Mouse (Mus musculus): ENCODE data around the gene Card19. TPM values are rescaled to one million over a fixed set of nuclear protein-coding genes. Genes with fewer than 3 reads are reported as not detected.

Card19 gene
- polyA plus RNA-seq, 1 experiment from 2014 or later = 47.8 TPM

DNA sequence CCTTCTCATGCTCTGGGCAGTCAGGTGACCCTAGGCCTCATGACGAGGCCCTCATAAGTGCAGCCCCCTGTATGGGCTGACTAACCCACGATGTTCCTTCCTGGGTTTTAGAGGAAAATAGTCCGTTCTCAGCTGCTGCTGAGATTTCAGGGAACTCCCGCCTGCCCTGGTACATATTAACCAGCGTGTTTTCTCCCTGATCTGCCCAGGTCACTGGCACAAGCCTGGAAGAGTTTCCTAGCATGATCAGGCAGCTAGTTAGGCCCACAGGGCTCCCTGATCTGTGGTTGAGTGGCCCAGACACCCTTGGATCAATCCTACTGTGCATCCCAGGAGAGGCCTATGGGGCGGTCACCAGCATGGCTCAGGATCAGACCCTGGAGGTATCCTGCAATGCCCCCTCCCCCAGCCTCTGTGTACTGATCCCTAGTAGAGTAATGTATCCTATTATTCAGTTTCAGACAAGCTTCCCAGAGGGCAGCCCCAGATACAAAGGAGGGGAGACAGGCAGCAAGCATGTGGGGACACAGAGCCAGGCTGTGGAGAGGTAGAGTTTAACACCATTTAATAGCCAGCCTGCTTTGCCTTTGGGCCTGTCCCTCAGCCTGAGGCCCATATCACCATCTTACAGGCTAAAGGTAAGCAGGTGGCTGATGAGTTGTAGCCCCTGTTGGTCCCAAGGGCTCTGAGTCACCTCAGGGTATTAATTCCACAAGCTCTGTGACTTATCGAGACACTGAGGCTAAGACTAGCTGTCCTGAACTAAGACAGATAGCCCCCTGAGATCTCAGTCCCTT, 24.8 kb downstream of the Card19 start:
- no peak for ATAC-seq (ENCODE audit: low read depth)

DNA sequence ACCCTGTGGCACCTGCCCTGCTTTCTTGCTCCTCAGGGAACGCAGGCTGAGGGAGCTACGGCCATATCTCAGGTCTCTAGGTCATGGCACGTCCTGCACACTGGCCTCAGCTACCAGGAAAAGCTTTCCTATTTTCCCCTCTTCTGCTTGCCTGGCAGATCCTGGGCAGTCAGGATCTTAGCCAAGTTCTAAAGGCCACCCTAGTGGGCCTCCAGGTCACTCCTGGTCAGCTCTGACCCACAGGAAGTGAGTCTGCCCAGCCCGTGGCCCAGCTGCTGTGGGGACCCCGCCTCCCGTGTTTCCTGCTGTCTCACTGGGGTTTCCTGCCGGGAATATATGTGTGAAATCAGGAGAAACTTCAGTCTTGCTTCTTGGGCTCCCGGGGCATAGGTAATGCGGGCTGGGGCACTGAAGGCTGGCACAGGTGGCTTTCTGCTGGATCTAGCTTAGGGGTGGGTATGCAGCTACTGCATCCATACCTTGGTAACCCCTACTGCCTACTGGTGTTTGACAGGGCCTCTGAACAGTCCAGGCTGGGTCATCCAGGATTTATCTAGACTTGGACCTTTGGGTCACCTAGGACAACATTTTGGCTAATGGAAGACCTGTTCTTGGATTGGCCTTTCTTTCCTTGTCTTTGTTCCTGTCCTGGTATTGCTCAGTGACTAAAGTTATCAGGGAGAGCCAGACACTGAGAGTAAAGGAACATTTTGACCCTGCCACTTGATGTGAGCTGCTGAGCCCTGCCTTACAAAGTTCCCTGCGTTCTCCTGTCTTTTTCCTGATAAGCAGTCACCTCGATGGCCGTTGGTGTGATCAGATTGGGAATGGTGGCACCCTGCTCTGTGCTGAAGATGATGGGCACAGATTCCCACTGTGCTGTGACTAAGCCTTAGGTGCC, 25.6 kb downstream of the Card19 start:
- WGBS = 83% methylated on average over 12 of the region's 12 CpGs
- Histone ChIP-seq H3K4me1 (replicated peaks) (peaks cover 49% of the 10 kb centered on the region), H3K27me3 (peaks cover 10% of the 10 kb centered on the region; the same call in 1 of the 2 replicates), H3K36me3 (no peaks in the 10 kb centered on the region), H3K9me3 (no peaks in the 10 kb centered on the region), H3K4me3 (no peak overlapping the region), H3K9ac (peak overlapping the region; percentile 41; the same call in 1 of the 2 replicates), H3K27ac (replicated peaks) (no peak overlapping the region), H3K4me2 (no peak overlapping the region)
- ATAC-seq (ENCODE audit: low read depth) = no peak

More for the DNA sequence above, 24.8 kb downstream of the Card19 start:
- H3K27me3 ChIP-seq = peaks cover 10% of the 10 kb centered on the region; the same call in 1 of the 2 replicates
- no peaks in the 10 kb centered on the region for H3K36me3 ChIP-seq
- H3K4me1 ChIP-seq (replicated peaks) = peaks cover 49% of the 10 kb centered on the region
- no peak overlapping the region for H3K27ac ChIP-seq (replicated peaks)
- no peak overlapping the region for H3K4me2 ChIP-seq
- no peaks in the 10 kb centered on the region for H3K9me3 ChIP-seq
- WGBS = 72% methylated on average over 7 of the region's 7 CpGs
- peak overlapping the region; percentile 41 for H3K9ac ChIP-seq
- no peak overlapping the region for H3K4me3 ChIP-seq

DNA sequence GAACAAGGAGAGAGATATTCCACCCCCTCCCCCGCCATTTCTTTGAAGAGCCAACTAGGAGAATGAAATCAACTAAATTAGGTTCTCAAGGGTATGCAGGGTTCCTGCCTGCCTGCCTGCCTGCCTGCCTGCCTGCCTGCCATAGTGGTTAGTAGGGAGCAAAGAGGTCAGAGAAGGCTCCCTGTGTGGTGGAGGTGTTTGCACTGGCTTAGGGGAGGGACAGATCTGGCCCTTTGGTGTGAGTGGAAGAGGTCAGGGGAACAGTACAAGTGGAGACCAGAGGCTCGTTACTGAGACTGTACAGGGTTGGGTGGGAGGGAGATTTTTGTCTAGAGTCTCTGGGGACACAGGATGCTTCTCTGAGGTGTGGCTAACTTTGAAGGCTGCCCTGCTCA, 26.9 kb downstream of the Card19 start:
- H3K4me3 ChIP-seq = no peak overlapping the region
- no peak overlapping the region for H3K4me2 ChIP-seq
- H3K9me3 ChIP-seq = no peaks in the 10 kb centered on the region
- H3K4me1 ChIP-seq (replicated peaks) = peaks cover 49% of the 10 kb centered on the region
- peaks cover 10% of the 10 kb centered on the region; the same call in 1 of the 2 replicates for H3K27me3 ChIP-seq
- WGBS = 55% methylated on average over 2 of the region's 2 CpGs
- H3K36me3 ChIP-seq = no peaks in the 10 kb centered on the region
- no peak for ATAC-seq (ENCODE audit: low read depth)
- no peak overlapping the region for H3K27ac ChIP-seq (replicated peaks)
- no peak overlapping the region for H3K9ac ChIP-seq

DNA sequence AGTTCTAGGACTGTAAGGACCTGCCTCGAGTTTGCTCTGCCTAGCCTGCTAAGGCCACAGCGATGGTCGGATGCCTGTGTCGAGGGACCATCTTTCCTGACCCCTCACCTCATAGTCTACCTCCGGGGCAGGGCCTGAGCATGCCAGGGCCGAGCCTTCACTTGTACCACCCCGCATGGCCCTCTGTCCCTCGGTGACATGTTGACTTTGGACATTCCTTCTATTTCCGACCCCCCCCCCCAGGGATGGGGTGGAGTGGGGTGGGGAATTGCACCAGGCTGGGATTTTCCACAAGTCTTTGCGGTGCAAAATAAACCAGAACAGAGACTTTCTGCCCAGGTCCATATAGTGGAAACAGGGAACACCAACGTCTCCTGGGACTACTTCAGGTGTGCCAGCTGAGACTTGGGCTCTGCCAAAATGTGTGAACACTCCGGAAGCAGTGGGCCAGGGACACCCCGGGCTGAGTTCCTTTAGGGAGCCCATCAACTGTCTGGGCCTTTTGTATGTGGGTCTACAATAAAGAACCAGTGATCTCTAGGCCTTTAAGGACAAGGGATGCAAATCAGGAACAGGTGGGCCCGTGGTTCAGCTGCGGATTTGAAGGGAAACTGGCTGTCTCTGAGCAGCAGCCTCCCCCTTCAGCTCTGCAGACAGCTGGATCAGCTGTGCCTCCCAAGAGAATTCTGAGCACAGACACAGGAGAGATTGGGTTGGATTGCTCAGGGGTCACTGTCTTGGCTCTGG, 27.4 kb downstream of the Card19 start:
- WGBS = 21% methylated on average over 15 of the region's 15 CpGs
- peaks cover 10% of the 10 kb centered on the region; the same call in 1 of the 2 replicates for H3K27me3 ChIP-seq
- H3K4me2 ChIP-seq = peak overlapping the region; percentile 99
- H3K4me1 ChIP-seq (replicated peaks) = peaks cover 49% of the 10 kb centered on the region
- H3K4me3 ChIP-seq = peak overlapping the region; percentile 72
- H3K9ac ChIP-seq = peak overlapping the region; percentile 73
- peak; percentile 23 for ATAC-seq (ENCODE audit: low read depth)
- H3K9me3 ChIP-seq = no peaks in the 10 kb centered on the region
- no peak overlapping the region for H3K27ac ChIP-seq (replicated peaks)
- no peaks in the 10 kb centered on the region for H3K36me3 ChIP-seq

DNA sequence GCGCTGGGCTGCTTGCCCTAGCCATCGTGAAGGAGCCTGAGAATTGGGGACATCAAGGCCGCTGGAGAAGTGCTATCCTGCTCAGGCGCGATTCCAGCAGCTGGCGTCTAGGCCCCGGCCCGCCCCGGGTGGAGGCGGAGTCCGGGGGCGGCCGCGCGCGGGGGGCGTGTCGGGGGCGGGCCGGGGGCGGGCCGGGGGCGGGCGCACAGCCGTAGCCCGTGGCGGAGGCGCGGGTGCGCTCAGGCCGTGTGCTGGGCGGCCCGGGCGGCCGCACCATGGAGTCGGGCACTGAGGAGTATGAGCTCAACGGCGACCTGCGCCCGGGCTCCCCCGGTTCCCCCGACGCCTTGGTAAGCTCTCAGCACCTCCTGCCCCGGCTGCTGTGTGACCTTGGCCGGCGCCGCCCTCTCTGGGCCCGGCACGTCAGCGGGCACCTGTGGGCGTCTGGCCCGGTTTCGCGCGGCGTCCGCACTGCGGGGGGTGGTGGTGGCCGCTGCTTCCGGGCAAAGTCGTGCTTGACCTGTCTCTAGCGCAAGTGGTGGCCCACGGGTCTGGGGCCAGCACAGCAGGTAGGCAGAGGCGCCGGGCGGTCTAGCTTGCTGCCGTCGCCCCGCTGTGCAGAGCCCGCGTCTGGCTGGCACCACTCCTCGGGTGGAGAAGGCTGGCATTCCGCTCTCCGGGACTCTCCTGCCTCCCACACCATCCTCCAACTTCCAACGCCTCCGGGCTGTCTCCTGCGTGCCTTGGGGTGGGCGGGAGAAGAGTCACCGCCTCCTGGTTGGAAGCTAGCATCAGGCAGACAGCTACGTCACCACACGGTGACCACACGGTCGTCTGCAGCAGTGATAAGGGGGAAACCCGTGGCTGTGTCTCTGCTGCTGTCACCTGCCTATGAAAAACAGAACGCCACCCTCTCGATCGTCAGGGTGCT, 28.3 kb downstream of the Card19 start, which contains the start of gene Ninj1:
TSS of gene Ninj1 (plus strand) at position 198 of the 931 bp plus-strand sequence.
- H3K27me3 ChIP-seq = peaks cover 10% of the 10 kb centered on the region; the same call in 1 of the 2 replicates
- H3K36me3 ChIP-seq = no peaks in the 10 kb centered on the region
- WGBS = under 1% methylated on average over 63 of the region's 87 CpGs
- H3K9me3 ChIP-seq = no peaks in the 10 kb centered on the region
- peaks cover 47% of the 10 kb centered on the region for H3K4me1 ChIP-seq (replicated peaks)
- peak within 1 kb of the TSS; percentile 72 for H3K4me3 ChIP-seq
- 0 out of 2 replicates have a peak within 1 kb of the TSS, but pooled peaks have one; percentile 23 for H3K27ac ChIP-seq (replicated peaks)
- ATAC-seq (ENCODE audit: low read depth) = peak; percentile 92
- peak within 1 kb of the TSS; percentile 99 for H3K4me2 ChIP-seq
- H3K9ac ChIP-seq = peak within 1 kb of the TSS; percentile 73

DNA sequence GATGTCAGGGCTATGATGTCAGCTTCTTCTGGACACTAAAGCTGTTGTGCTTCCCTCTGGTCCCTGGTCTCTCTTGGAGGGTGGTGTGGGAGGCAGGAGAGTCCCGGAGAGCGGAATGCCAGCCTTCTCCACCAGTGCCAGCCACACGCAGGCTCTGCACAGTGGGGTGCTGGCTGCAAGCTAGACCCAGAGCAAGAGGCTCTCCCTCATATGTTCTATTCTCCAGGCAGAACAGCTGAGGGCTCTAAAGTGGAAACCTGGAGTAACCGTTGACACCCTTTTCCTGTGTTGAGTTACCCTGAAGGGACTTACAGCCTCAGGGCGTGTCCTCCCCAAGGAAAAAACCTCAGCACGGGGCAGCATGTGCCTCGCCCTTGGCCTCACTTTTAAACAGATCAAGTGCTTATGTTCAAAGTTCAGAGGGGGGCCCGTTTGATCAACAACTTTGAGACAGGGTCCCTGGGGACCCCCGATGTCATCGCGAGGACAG, 29.0 kb downstream of the Card19 start:
- H3K9me3 ChIP-seq = no peaks in the 10 kb centered on the region
- H3K27ac ChIP-seq (replicated peaks) = 0 out of 2 replicates have a peak overlapping the region, but pooled peaks have one; percentile 23
- H3K4me2 ChIP-seq = peak overlapping the region; percentile 99
- no peaks in the 10 kb centered on the region for H3K36me3 ChIP-seq
- 10% methylated on average over 11 of the region's 11 CpGs for WGBS
- H3K4me3 ChIP-seq = peak overlapping the region; percentile 72
- ATAC-seq (ENCODE audit: low read depth) = peak; percentile 20
- peak overlapping the region; percentile 73 for H3K9ac ChIP-seq
- peaks cover 40% of the 10 kb centered on the region for H3K4me1 ChIP-seq (replicated peaks)
- H3K27me3 ChIP-seq = peaks cover 10% of the 10 kb centered on the region; the same call in 1 of the 2 replicates

DNA sequence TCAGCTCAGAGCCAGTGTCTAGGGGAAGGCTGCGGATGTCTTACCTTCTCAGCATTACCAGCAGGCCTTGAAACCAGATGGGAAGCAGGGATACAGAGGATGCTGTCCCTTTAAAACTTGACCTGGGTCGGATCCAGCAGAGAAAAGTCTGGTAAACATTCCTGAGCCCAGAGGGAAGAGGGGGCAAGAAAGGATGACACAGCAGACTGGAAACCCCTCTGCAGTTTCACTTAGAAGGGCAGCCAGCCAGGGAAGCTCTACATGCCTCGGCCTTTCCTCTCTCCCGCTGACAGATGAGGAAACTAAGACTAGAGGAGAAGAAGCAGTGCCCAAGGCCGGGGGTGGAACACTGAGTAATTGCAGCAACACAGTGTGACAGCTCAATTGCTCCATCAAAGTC, 32.2 kb downstream of the Card19 start:
- Histone ChIP-seq H3K27me3 (peaks cover 7% of the 10 kb centered on the region; the same call in 1 of the 2 replicates), H3K4me2 (no peak overlapping the region), H3K4me3 (no peak overlapping the region), H3K27ac (replicated peaks) (no peak overlapping the region), H3K9ac (no peak overlapping the region), H3K9me3 (no peaks in the 10 kb centered on the region), H3K36me3 (no peaks in the 10 kb centered on the region), H3K4me1 (replicated peaks) (peaks cover 38% of the 10 kb centered on the region)
- 53% methylated on average over 5 of the region's 5 CpGs for WGBS
- no peak for ATAC-seq (ENCODE audit: low read depth)

DNA sequence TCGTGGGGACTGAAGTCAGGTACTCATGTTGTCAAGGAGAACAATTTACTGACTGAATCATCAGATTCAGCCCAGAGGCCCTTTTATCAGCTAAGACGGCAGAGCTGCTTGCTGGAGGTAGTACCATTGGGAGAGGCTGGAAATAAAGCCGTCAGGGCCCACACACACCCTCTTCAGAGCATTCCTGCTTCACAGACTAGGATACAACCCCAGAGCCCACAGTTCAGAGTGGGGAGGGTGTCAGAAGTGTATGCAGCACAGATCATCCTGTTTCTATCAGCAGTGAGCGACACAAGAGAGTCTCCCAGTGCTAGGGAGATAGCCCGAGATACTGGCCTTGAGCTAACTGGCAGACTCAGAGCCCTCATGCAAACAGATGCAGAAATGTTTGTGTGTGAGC, 32.7 kb downstream of the Card19 start:
- H3K27me3 ChIP-seq = 0 out of 2 replicates have a peak, but pooled peaks cover 4% of the 10 kb centered on the region
- H3K4me3 ChIP-seq = no peak overlapping the region
- H3K36me3 ChIP-seq = no peaks in the 10 kb centered on the region
- H3K27ac ChIP-seq (replicated peaks) = no peak overlapping the region
- WGBS = 58% methylated on average over 5 of the region's 5 CpGs
- peaks cover 37% of the 10 kb centered on the region for H3K4me1 ChIP-seq (replicated peaks)
- H3K9me3 ChIP-seq = no peaks in the 10 kb centered on the region
- no peak overlapping the region for H3K9ac ChIP-seq
- no peak for ATAC-seq (ENCODE audit: low read depth)
- no peak overlapping the region for H3K4me2 ChIP-seq

DNA sequence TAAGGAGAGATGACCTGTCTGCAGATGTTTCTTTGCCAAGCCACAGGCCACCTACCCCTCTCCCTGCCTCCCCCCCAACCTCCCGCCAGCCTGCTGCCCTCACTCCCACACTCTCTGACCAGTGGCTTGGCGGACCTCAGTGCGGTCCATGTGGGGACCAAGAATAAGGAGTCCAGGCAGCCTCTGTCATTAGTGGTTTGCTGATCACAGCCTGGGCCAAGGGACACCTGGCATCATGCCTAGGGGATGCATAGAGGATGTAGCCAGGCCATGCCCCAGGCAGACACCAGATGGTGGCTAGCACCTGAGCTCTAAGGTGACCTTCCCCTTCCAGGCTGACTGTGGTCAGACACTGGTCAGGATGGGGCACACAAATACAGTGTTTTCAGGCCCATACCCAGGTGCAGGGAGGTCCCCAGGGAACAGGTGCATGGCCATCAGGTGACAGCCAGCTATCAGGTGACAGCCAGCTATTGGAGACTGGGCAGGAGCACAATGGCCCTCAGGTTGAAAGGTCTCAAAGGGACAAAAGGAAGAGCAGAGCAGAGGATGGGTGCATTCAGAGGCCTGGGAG, 34.3 kb downstream of the Card19 start:
- no peak overlapping the region for H3K27ac ChIP-seq (replicated peaks)
- no peak for ATAC-seq (ENCODE audit: low read depth)
- 0 out of 2 replicates have a peak, but pooled peaks cover under 1% of the 10 kb centered on the region for H3K27me3 ChIP-seq
- peaks cover 22% of the 10 kb centered on the region for H3K4me1 ChIP-seq (replicated peaks)
- H3K4me3 ChIP-seq = no peak overlapping the region
- 92% methylated on average over 3 of the region's 3 CpGs for WGBS
- H3K4me2 ChIP-seq = no peak overlapping the region
- no peaks in the 10 kb centered on the region for H3K9me3 ChIP-seq
- H3K9ac ChIP-seq = no peak overlapping the region
- no peaks in the 10 kb centered on the region for H3K36me3 ChIP-seq

DNA sequence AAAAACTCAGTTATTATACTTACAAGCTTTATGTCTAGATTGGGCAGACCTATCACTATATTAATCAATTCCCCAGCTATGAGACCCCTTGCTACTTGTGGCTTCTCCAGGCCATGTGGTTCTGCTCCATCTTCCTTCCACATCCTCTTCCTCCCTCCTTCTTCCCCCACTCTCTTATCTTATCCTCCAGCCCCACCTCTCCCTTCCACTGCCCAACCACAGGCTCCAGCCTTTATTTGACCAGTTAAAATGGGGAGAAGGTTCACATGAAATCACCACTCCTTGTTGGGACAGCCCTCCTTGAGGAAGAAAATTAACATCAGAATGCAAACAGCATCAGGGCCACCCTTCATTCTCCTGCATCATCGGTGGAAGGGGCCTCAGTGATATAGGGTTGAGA, 35.1 kb downstream of the Card19 start:
- H3K9me3 ChIP-seq = no peaks in the 10 kb centered on the region
- H3K27me3 ChIP-seq = no peaks in the 10 kb centered on the region
- no peak overlapping the region for H3K9ac ChIP-seq
- 38% methylated on average over 1 of the region's 1 CpGs for WGBS
- H3K36me3 ChIP-seq = no peaks in the 10 kb centered on the region
- peaks cover 20% of the 10 kb centered on the region for H3K4me1 ChIP-seq (replicated peaks)
- H3K4me3 ChIP-seq = no peak overlapping the region
- ATAC-seq (ENCODE audit: low read depth) = no peak
- H3K27ac ChIP-seq (replicated peaks) = no peak overlapping the region
- no peak overlapping the region for H3K4me2 ChIP-seq

Measured in neural tube, embryonic 13.5 days (tissue).